21 mouse cellular contexts compared by ENCODE assay signal in genomic region chr1:84317827-84318226, GRCm38 (mm10). TPM values are rescaled to one million over a fixed set of nuclear protein-coding genes. Genes with fewer than 3 reads are reported as not detected.
DNase-seq lines count a peak whose midpoint lies in the region; ATAC-seq and TF ChIP-seq lines count a peak whose summit lies in the region.
"Had no signal": no experiment of that assay in that cellular context is flagged by ENCODE, and none has a peak within 500 bp of the region (broad histone marks: within the 10 kb centered on the region; RNA-seq: fewer than 3 reads in every experiment).

No protein-coding gene starts in this region.

- H3K4me3 ChIP-seq in liver, postnatal 0 days (ENCODE audit: low read depth, low read length): no peak overlapping the region
- H3K4me3 ChIP-seq in CH12.LX (replicated peaks in 1 of 3; ENCODE audit: low read depth in 2 of 3, low read length in 2 of 3, poor library complexity in 1 of 3): no peak overlapping the region
- no peak overlapping the region for H3K4me3 ChIP-seq in brown adipose tissue, adult 24 weeks (ENCODE audit: insufficient read depth, low read depth, low read length)
- no peak overlapping the region for H3K4me3 ChIP-seq in hindbrain, embryonic 16.5 days (ENCODE audit: low read length)
- H3K4me3 ChIP-seq: heart, embryonic 13.5 days; hindbrain, embryonic 15.5 days; layer of hippocampus, adult 2 months; lung, embryonic 15.5 days; midbrain, embryonic 10.5 days; neural tube, embryonic 13.5 days had no signal

- no peaks in the 10 kb centered on the region for H3K4me1 ChIP-seq in liver, postnatal 0 days (ENCODE audit: insufficient read depth)
- H3K4me1 ChIP-seq in CH12.LX (ENCODE audit: control insufficient read depth in 1 of 2, insufficient read depth in 2 of 2): peaks cover 0 to 17% of the 10 kb centered on the region in 2 experiments; a peak in 2 of 4 replicates
- H3K4me1 ChIP-seq in brown adipose tissue, adult 24 weeks (ENCODE audit: control insufficient read depth, insufficient read depth, insufficient read length, low read length): no peaks in the 10 kb centered on the region
- no peaks in the 10 kb centered on the region for H3K4me1 ChIP-seq in hindbrain, embryonic 16.5 days (ENCODE audit: control insufficient read depth, insufficient read depth, low read depth, low read length)
- H3K4me1 ChIP-seq: heart, embryonic 13.5 days; hindbrain, embryonic 15.5 days; lung, embryonic 15.5 days; midbrain, embryonic 10.5 days; neural tube, embryonic 13.5 days had no signal

- dilution Hi-C loops in CH12.LX (cut with MboI; ENCODE audit: extremely low pct_ligation_motif_present, extremely low pct_unique_long_range_greater_than_20kb, low sequenced_read_pairs): no loop called here

- peak; percentile 58 for ATAC-seq in liver, postnatal 0 days
- ATAC-seq in megakaryocyte progenitor cell, adult 5-6 weeks (replicated peaks; ENCODE audit: poor library complexity): peak; percentile 91
- no peak for ATAC-seq in hindbrain, embryonic 16.5 days
- ATAC-seq: forebrain, postnatal 0 days; intestine, postnatal 0 days had no signal

- no peaks in the 10 kb centered on the region for H3K36me3 ChIP-seq in liver, postnatal 0 days (replicated peaks; ENCODE audit: insufficient read depth, low read length)
- no peaks in the 10 kb centered on the region for H3K36me3 ChIP-seq in CH12.LX (replicated peaks in 1 of 2; ENCODE audit: control insufficient read depth in 1 of 2, insufficient read depth in 1 of 2, low read length in 1 of 2)
- no peaks in the 10 kb centered on the region for H3K36me3 ChIP-seq in hindbrain, embryonic 16.5 days (ENCODE audit: control insufficient read depth, insufficient read depth, low read length)
- H3K36me3 ChIP-seq: G1E; heart, embryonic 13.5 days; hindbrain, embryonic 15.5 days; lung, embryonic 15.5 days; midbrain, embryonic 10.5 days; neural tube, embryonic 13.5 days had no signal

- in situ Hi-C loops in CH12.LX (cut with MboI; ENCODE audit: low pct_ligation_motif_present, low pct_unique_long_range_greater_than_20kb, low sequenced_read_pairs): no loop called here

- no peaks in the 10 kb centered on the region for H3K9me3 ChIP-seq in liver, postnatal 0 days (ENCODE audit: low read length)
- H3K9me3 ChIP-seq in CH12.LX (replicated peaks; ENCODE audit: low read length): no peaks in the 10 kb centered on the region
- peaks cover 2% of the 10 kb centered on the region; the same call in 1 of the 2 replicates for H3K9me3 ChIP-seq in hindbrain, embryonic 16.5 days (ENCODE audit: control insufficient read depth, low read length)
- H3K9me3 ChIP-seq: heart, embryonic 13.5 days; hindbrain, embryonic 15.5 days; lung, embryonic 15.5 days; midbrain, embryonic 10.5 days; neural tube, embryonic 13.5 days had no signal

- 45% methylated on average over 1 of the region's 1 CpGs for WGBS in liver, postnatal 0 days (ENCODE audit: insufficient replicate concordance)
- 95% methylated on average over 1 of the region's 1 CpGs for WGBS in hindbrain, embryonic 16.5 days

- H3K79me2 ChIP-seq in CH12.LX (replicated peaks; ENCODE audit: control insufficient read depth, extremely low read depth, insufficient read depth, poor library complexity, severe bottlenecking): no peaks in the 10 kb centered on the region

- no peak for TF ChIP-seq EP300 in liver, postnatal 0 days (IDR thresholded peaks at IDR 0.05; ENCODE audit: low read depth)
- TF ChIP-seq EP300 in CH12.LX (IDR thresholded peaks at IDR 0.05; ENCODE audit: low read length): no peak

- DNase-seq in liver, postnatal 0 days: peak; percentile 12
- DNase-seq in liver (no peak), CH12.LX (ENCODE audit: extremely low read depth) (peak; percentile 3)
- no peak for DNase-seq in natural killer cell, adult 2 months (ENCODE audit: low spot score in 2 of 2)
- no peak for DNase-seq in cerebellum, adult 9-11 months
- DNase-seq: adrenal gland, postnatal 14 days; cerebellum, adult 8-10 months; forebrain, postnatal 0 days; kidney, postnatal 14 days; thymus, postnatal 36 days had no signal

- H3K27ac ChIP-seq in liver, postnatal 0 days (ENCODE audit: low read depth): 0 out of 2 replicates have a peak overlapping the region, but pooled peaks have one; percentile 30
- H3K27ac ChIP-seq in CH12.LX (ENCODE audit: insufficient read depth, low read depth): no peak overlapping the region
- H3K27ac ChIP-seq in brown adipose tissue, adult 24 weeks (replicated peaks; ENCODE audit: low read depth, low read length): peak overlapping the region; percentile 39; the same call in 1 of the 2 replicates
- no peak overlapping the region for H3K27ac ChIP-seq in hindbrain, embryonic 16.5 days (ENCODE audit: low read depth, low read length)
- H3K27ac ChIP-seq: heart, embryonic 13.5 days; hindbrain, embryonic 15.5 days; layer of hippocampus, adult 2 months; lung, embryonic 15.5 days; midbrain, embryonic 10.5 days; neural tube, embryonic 13.5 days had no signal

- H3K4me2 ChIP-seq in liver, postnatal 0 days (ENCODE audit: low read depth, low read length): no peak overlapping the region
- no peak overlapping the region for H3K4me2 ChIP-seq in CH12.LX (ENCODE audit: insufficient read depth, low read depth, poor library complexity, severe bottlenecking)
- no peak overlapping the region for H3K4me2 ChIP-seq in hindbrain, embryonic 16.5 days (ENCODE audit: low read length)
- H3K4me2 ChIP-seq: heart, embryonic 13.5 days; hindbrain, embryonic 15.5 days; lung, embryonic 15.5 days; neural tube, embryonic 13.5 days had no signal

- TF ChIP-seq POLR2A in CH12.LX (IDR thresholded peaks at IDR 0.05; ENCODE audit: low read depth, low read length): no peak

- H3K9ac ChIP-seq in liver, postnatal 0 days (replicated peaks): no peak overlapping the region
- H3K9ac ChIP-seq in CH12.LX (ENCODE audit: insufficient read depth, low read depth): no peak overlapping the region
- H3K9ac ChIP-seq in hindbrain, embryonic 16.5 days (ENCODE audit: low read depth, low read length): no peak overlapping the region
- H3K9ac ChIP-seq: forebrain, postnatal 0 days; heart, embryonic 13.5 days; hindbrain, embryonic 15.5 days; lung, embryonic 15.5 days; neural tube, embryonic 13.5 days had no signal

- no peak for TF ChIP-seq RAD21 in CH12.LX (IDR thresholded peaks at IDR 0.05; ENCODE audit: low read depth, low read length)

- no peak for TF ChIP-seq CTCF in liver, postnatal 0 days (IDR thresholded peaks at IDR 0.05; ENCODE audit: low read depth)
- TF ChIP-seq CTCF in CH12.LX (conservative IDR thresholded peaks at IDR 0.05 in 1 of 2, IDR thresholded peaks at IDR 0.05 in 1 of 2; ENCODE audit: low read depth in 2 of 2, low read length in 2 of 2): no peak

- no peaks in the 10 kb centered on the region for H3K27me3 ChIP-seq in liver, postnatal 0 days (ENCODE audit: insufficient read depth, low read length)
- H3K27me3 ChIP-seq in CH12.LX (replicated peaks): no peaks in the 10 kb centered on the region
- H3K27me3 ChIP-seq in hindbrain, embryonic 16.5 days (replicated peaks; ENCODE audit: control insufficient read depth, insufficient read depth, low read length): no peaks in the 10 kb centered on the region
- H3K27me3 ChIP-seq: heart, embryonic 13.5 days; hindbrain, embryonic 15.5 days; lung, embryonic 15.5 days; neural tube, embryonic 13.5 days had no signal

TF ChIP-seq in CH12.LX, 34 proteins besides CTCF, POLR2A, EP300 and RAD21:
- TF ChIP-seq KAT2A (IDR thresholded peaks at IDR 0.05; ENCODE audit: insufficient replicate concordance, low read length) (no peak), GABPA (IDR thresholded peaks at IDR 0.05; ENCODE audit: insufficient replicate concordance, low read depth, low read length) (no peak), PAX5 (IDR thresholded peaks at IDR 0.05; ENCODE audit: low read length) (no peak), UBTF (IDR thresholded peaks at IDR 0.05; ENCODE audit: low read depth, low read length) (no peak), MXI1 (IDR thresholded peaks at IDR 0.05; ENCODE audit: low read depth, low read length) (no peak), ZMIZ1 (IDR thresholded peaks at IDR 0.05; ENCODE audit: low read depth, low read length) (no peak), TBP (conservative IDR thresholded peaks at IDR 0.05; ENCODE audit: low read depth, low read length) (no peak), ZKSCAN1 (IDR thresholded peaks at IDR 0.05; ENCODE audit: borderline replicate concordance, low read depth, low read length) (no peak), JUND (conservative IDR thresholded peaks at IDR 0.05; ENCODE audit: low read depth, low read length) (no peak), MAX (IDR thresholded peaks at IDR 0.05; ENCODE audit: low read length) (no peak), CHD2 (IDR thresholded peaks at IDR 0.05; ENCODE audit: low read length) (no peak), ETS1 (conservative IDR thresholded peaks at IDR 0.05; ENCODE audit: low read depth, low read length) (no peak), USF1 (IDR thresholded peaks at IDR 0.05; ENCODE audit: low read depth, low read length) (no peak), TCF12 (IDR thresholded peaks at IDR 0.05; ENCODE audit: low read depth, low read length) (no peak), HCFC1 (IDR thresholded peaks at IDR 0.05; ENCODE audit: low read depth, low read length) (no peak), USF2 (conservative IDR thresholded peaks at IDR 0.05; ENCODE audit: low read depth, low read length) (no peak), SMC3 (IDR thresholded peaks at IDR 0.05; ENCODE audit: low read depth, low read length) (no peak)

RNA-seq across cellular contexts. Expression of gene Pid1, which starts 46.2 kb away (rescaled TPM):
- 35.3 and 38.9 TPM in 2 replicates for polyA plus RNA-seq in liver, postnatal 0 days (2015; fragmentation: Nextera tagmentation; extraction: Ambion mirVana)
- total RNA-seq in CH12.LX (2012; rRNA removed): not detected in 2 replicates
- total RNA-seq in CH12.LX (2014; rRNA removed): not detected in 2 replicates
- polyA plus RNA-seq in CH12.LX (2012; ENCODE audit: insufficient read length, low read depth): not detected in 2 replicates
- polyA plus RNA-seq in brown adipose tissue, adult 24 weeks (2012; ENCODE audit: insufficient read depth, insufficient read length, missing spikeins): 15.8 and 21.8 TPM in 2 replicates
- total RNA-seq in megakaryocyte progenitor cell, adult 5-6 weeks (2015): 1.1 and 1.5 TPM in 2 replicates
- total RNA-seq in megakaryocyte progenitor cell, adult 5-6 weeks (2017): 0.96 and 1.1 TPM in 2 replicates
- 105 and 107 TPM in 2 replicates for polyA plus RNA-seq in hindbrain, embryonic 16.5 days (2015; fragmentation: Nextera tagmentation; extraction: Ambion mirVana)
- polyA plus RNA-seq: G1E had no signal

Comparison
In these comparisons a context has a peak if more than half of its experiments do, and no peak if none do; other contexts are left out.
1. DNase-seq: peak in liver, postnatal 0 days (single experiment) and CH12.LX (single experiment); none in liver (single experiment), natural killer cell, adult 2 months (0 of 2) and cerebellum, adult 9-11 months (single experiment).
2. H3K27ac ChIP-seq: peak in liver, postnatal 0 days (single experiment) and brown adipose tissue, adult 24 weeks (single experiment); none in CH12.LX (single experiment) and hindbrain, embryonic 16.5 days (single experiment).
3. RNA of gene Pid1, which starts 46.2 kb away (polyA plus RNA-seq): 105 to 107 TPM in hindbrain, embryonic 16.5 days, 35.3 to 38.9 TPM in liver, postnatal 0 days and 15.8 to 21.8 TPM in brown adipose tissue, adult 24 weeks; not detected in CH12.LX; every median in the first group is over 10 times any median in the second.